Mouse (Mus musculus) ES-Bruce4 (cell line): ENCODE measurements at regions not wholly inside any gene's neighbourhood (a gene's known extent, or its start where the extent isn't known, plus 50 kb on each side); places are given as distances from the start of the nearest gene placed in this dataset.

Experiments
- CTCF ChIP-seq: IDR thresholded peaks from one replicate; pipeline ENCODE4 v1.8.1; 2011; ENCODE audit warnings: low read depth, low read length
- EP300 ChIP-seq: IDR thresholded peaks from 2 replicates; pipeline ENCODE4 v1.6.1; 2011; ENCODE audit warnings: low read depth, low read length; ENCODE audit not compliant: insufficient read depth
- POLR2A ChIP-seq: IDR thresholded peaks from one replicate; pipeline ENCODE4 v1.8.1; 2011; ENCODE audit warnings: low read length; ENCODE audit not compliant: insufficient read depth

DNA sequence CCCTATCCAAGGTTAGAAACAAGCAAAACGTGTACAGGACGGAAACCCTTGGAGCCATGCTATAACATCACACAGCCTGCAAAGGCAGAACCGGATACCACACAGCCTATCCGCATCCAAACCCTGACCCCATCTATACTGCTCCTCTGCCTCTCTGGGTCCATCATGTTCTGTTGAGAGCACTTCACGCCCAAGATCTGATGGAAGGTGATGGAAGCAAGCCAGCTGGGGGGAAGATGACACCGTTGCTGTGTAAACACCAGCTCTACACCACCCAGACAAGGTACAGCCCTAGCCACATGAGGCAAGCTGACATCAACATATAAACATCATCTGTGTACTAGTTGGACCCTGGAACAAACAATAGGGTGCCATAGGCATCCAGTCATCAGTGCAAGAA, 234.8 kb upstream of the Zfp637 start:
- no peak for TF ChIP-seq CTCF
- TF ChIP-seq EP300: no peak
- TF ChIP-seq POLR2A: no peak
